Mouse (Mus musculus) liver, embryonic 11.5 days (tissue): ENCODE data around the gene Kctd17. TPM values are rescaled to one million over a fixed set of nuclear protein-coding genes. Genes with fewer than 3 reads are reported as not detected.

Experiments used
- ATAC-seq: fragments of 200-750 bp; cut with Nextera tagmentation; replicated peaks from 2 replicates; pipeline ENCODE4 v1.8.0; 2017; ENCODE audit warnings: moderate number of reproducible peaks, mild to moderate bottlenecking, moderate TSS enrichment, moderate library complexity; ENCODE audit not compliant: low FRiP score
- DNase-seq: peaks from one replicate; pipeline ENCODE4 v3.0.0-alpha.2; 2017; ENCODE audit warnings: low spot score
- H3K27ac ChIP-seq: fragments of 300-500 bp; sonication (generic); 2 replicates; pipeline ENCODE4 v1.5.1; 2014; ENCODE audit warnings: mild to moderate bottlenecking, low read depth, low read length, control low read depth
- H3K27me3 ChIP-seq: fragments of 300-500 bp; sonication (generic); replicated peaks from 2 replicates; pipeline ENCODE4 v1.6.1; 2014; ENCODE audit warnings: low read length, mixed read lengths; ENCODE audit not compliant: control insufficient read depth, insufficient read depth
- H3K36me3 ChIP-seq: fragments of 300-500 bp; sonication (generic); 2 replicates; pipeline ENCODE4 v1.6.1; 2014; ENCODE audit warnings: mild to moderate bottlenecking, low read length, moderate library complexity, mixed read lengths; ENCODE audit not compliant: control insufficient read depth, insufficient read depth
- H3K4me1 ChIP-seq: fragments of 300-500 bp; sonication (generic); replicated peaks from 2 replicates; pipeline ENCODE4 v1.6.1; 2014; ENCODE audit warnings: low read length, mixed read lengths; ENCODE audit not compliant: control insufficient read depth, insufficient read depth
- H3K4me2 ChIP-seq: fragments of 300-500 bp; sonication (generic); 2 replicates; pipeline ENCODE4 v1.6.1; 2014; ENCODE audit warnings: mild to moderate bottlenecking, control low read depth, moderate library complexity
- H3K4me3 ChIP-seq: fragments of 300-500 bp; sonication (generic); 2 replicates; pipeline ENCODE4 v1.5.1; 2014; ENCODE audit warnings: low read depth, low read length, control low read depth
- H3K9ac ChIP-seq: fragments of 300-500 bp; sonication (generic); 2 replicates; pipeline ENCODE4 v1.6.1; 2014; ENCODE audit warnings: low read depth, low read length, control low read depth
- H3K9me3 ChIP-seq: fragments of 300-500 bp; sonication (generic); 2 replicates; pipeline ENCODE4 v1.6.1; 2016; ENCODE audit warnings: low read length, inconsistent platforms, mixed read lengths; ENCODE audit not compliant: control insufficient read depth
- WGBS: fragments of 180-500 bp; shearing (Covaris S2); extraction: QIAGEN DNeasy Blood & Tissue Kit; methylation state at CpG from one replicate; pipeline ENCODE4 v1.1.7; 2014; 5-methylcytosine and 5-hydroxymethylcytosine counted together
- polyA plus RNA-seq: library from polyadenylated mRNA; unstranded; fragments of >200 nt; fragmentation: Nextera tagmentation; extraction: Ambion mirVana; gene quantifications from 2 replicates; pipeline ENCODE4 v1.2.1, GENCODE M21; 2014

The Kctd17 gene
- polyA plus RNA-seq, 1 experiment from 2014 or later, result 19.2 TPM

DNA sequence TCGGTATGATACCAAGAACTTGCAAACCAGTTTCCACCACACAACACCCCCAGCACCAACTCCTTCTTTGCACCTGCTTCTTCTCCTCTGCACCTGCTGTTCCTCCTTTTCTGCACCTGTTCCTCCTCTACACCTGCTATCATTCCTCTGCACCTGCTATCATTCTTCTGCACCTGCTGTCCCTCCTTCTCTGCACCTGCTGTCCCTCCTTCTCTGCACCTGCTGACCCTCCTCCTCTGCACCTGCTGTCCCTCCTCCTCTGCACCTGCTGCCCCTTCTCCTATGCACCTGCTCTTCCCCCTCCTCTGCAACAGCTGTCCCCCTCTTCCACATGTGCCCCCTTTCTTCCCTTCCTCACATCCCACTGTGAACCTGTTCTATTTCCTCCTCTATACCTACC lies 58.2 kb downstream of the Kctd17 start:
- no peak overlapping the region for H3K4me2 ChIP-seq
- H3K36me3 ChIP-seq, result no peaks in the 10 kb centered on the region
- WGBS, result 58% methylated on average over 1 of the region's 1 CpGs
- H3K9ac ChIP-seq, result no peak overlapping the region
- H3K9me3 ChIP-seq, result no peaks in the 10 kb centered on the region
- DNase-seq (no peak), ATAC-seq (no peak)
- H3K4me3 ChIP-seq, result no peak overlapping the region
- peaks cover 3% of the 10 kb centered on the region; the same call in 1 of the 2 replicates for H3K4me1 ChIP-seq
- H3K27me3 ChIP-seq, result no peaks in the 10 kb centered on the region; the same call in 1 of the 2 replicates
- no peak overlapping the region for H3K27ac ChIP-seq

DNA sequence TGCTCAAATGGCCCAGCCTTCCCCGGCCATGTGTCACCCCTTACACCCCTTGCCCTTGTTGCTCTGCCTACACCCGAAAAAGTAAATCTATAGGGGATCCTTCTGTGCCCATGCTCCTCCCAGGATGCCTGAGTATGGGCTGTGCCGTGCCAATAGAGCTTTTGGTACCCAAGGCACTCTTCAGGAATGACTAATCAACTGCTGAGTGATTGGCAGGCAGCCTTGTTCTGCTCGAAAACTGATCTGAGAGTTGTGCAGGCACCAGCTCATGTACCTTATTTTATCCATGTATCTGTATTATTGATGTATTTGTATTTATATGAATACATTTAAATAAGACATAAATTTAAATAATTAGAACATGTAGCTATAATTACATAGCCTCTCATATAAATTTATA lies 58.7 kb downstream of the Kctd17 start:
- Histone ChIP-seq H3K4me3 (no peak overlapping the region), H3K36me3 (no peaks in the 10 kb centered on the region), H3K4me1 (no peaks in the 10 kb centered on the region), H3K27ac (no peak overlapping the region), H3K9me3 (no peaks in the 10 kb centered on the region), H3K9ac (no peak overlapping the region), H3K4me2 (no peak overlapping the region), H3K27me3 (no peaks in the 10 kb centered on the region; the same call in 1 of the 2 replicates)
- WGBS, result 62% methylated on average over 4 of the region's 4 CpGs
- DNase-seq (no peak), ATAC-seq (no peak)

Other genes with a start within 250 kb of the Kctd17 start
- gene Pvalb, start 222.2 kb upstream of the Kctd17 start, polyA plus RNA-seq, result not detected in 2 replicates
- 18.8 and 19.8 TPM in 2 replicates for gene Ncf4, start 183.8 kb upstream of the Kctd17 start, polyA plus RNA-seq
- 1.5 and 1.8 TPM in 2 replicates for gene Csf2rb2, start 122.8 kb upstream of the Kctd17 start, polyA plus RNA-seq
- 7.7 and 9.5 TPM in 2 replicates for gene Csf2rb, start 102.8 kb upstream of the Kctd17 start, polyA plus RNA-seq
- not detected in 2 replicates for gene Tex33, start 32.7 kb upstream of the Kctd17 start, polyA plus RNA-seq
- 95.3 and 98.9 TPM in 2 replicates for gene Tst, start 22.7 kb upstream of the Kctd17 start, polyA plus RNA-seq
- 5.1 TPM in 2 replicates for gene Mpst, start 22.1 kb upstream of the Kctd17 start, polyA plus RNA-seq
- 7.0 and 7.9 TPM in 2 replicates for gene Tmprss6, start 40.1 kb downstream of the Kctd17 start, polyA plus RNA-seq
- 0.07 and 0.31 TPM in 2 replicates for gene Il2rb, start 66.7 kb downstream of the Kctd17 start, polyA plus RNA-seq
- gene C1qtnf6, start 102.9 kb downstream of the Kctd17 start, polyA plus RNA-seq, result 11.4 and 14.0 TPM in 2 replicates
- gene Sstr3, start 116.1 kb downstream of the Kctd17 start, polyA plus RNA-seq, result not detected in 2 replicates
- 124 and 126 TPM in 2 replicates for gene Rac2, start 144.2 kb downstream of the Kctd17 start, polyA plus RNA-seq
- gene Cyth4, start 168.5 kb downstream of the Kctd17 start, polyA plus RNA-seq, result 7.8 and 9.5 TPM in 2 replicates